Mouse (Mus musculus) ES-E14 (cell line): ENCODE measurements at regions not wholly inside any gene's neighbourhood (a gene's known extent, or its start where the extent isn't known, plus 50 kb on each side); places are given as distances from the start of the nearest gene placed in this dataset.

ENCODE experiments used
- DNase-seq: peaks from one replicate; pipeline ENCODE4 v3.0.0-alpha.2; 2013; ENCODE audit warnings: low read depth, low spot score
- H3K27ac ChIP-seq: 2 replicates; pipeline ENCODE4 v1.5.1; 2012; ENCODE audit warnings: low read depth, mild to moderate bottlenecking, low read length, moderate library complexity, mixed read lengths; ENCODE audit not compliant: poor library complexity, insufficient read depth, severe bottlenecking
- H3K36me3 ChIP-seq: 2 replicates; pipeline ENCODE4 v1.6.1; 2012; ENCODE audit warnings: mild to moderate bottlenecking, low read length, moderate library complexity, mixed read lengths; ENCODE audit not compliant: control insufficient read depth, poor library complexity, insufficient read depth, severe bottlenecking
- H3K4me1 ChIP-seq, 2 experiments: fragments of 150-350 bp in 1 of 2; sonication (generic) in 1 of 2; 2 replicates each; pipeline ENCODE4 v1.6.1; 2012; ENCODE audit warnings: low read length in 2 of 2, mild to moderate bottlenecking in 1 of 2, mixed read lengths in 1 of 2; ENCODE audit not compliant: control insufficient read depth in 2 of 2, insufficient read depth in 2 of 2, poor library complexity in 1 of 2
- H3K4me3 ChIP-seq, 2 experiments: fragments of 150-350 bp in 1 of 2; sonication (generic) in 1 of 2; 2 replicates each; pipeline ENCODE4 v1.5.1; 2012; ENCODE audit warnings: low read length in 2 of 2, low read depth in 1 of 2, mild to moderate bottlenecking in 1 of 2, mixed read lengths in 1 of 2; ENCODE audit not compliant: insufficient read depth in 1 of 2, poor library complexity in 1 of 2, severe bottlenecking in 1 of 2
- H3K9ac ChIP-seq: 2 replicates; pipeline ENCODE4 v1.6.1; 2012; ENCODE audit warnings: low read depth, mild to moderate bottlenecking, low read length, mixed read lengths; ENCODE audit not compliant: poor library complexity, insufficient read depth, severe bottlenecking
- H3K9me3 ChIP-seq: fragments of 150-350 bp; sonication (generic); 2 replicates; pipeline ENCODE4 v1.6.1; 2012; ENCODE audit warnings: low read depth, mild to moderate bottlenecking, low read length; ENCODE audit not compliant: control insufficient read depth, insufficient read depth
- CHD2 ChIP-seq: IDR thresholded peaks from 2 replicates; pipeline ENCODE4 v1.6.1; 2014; ENCODE audit warnings: mild to moderate bottlenecking, low read depth, low read length, inconsistent platforms
- HCFC1 ChIP-seq: IDR thresholded peaks from 2 replicates; pipeline ENCODE4 v1.6.1; 2012; ENCODE audit warnings: low read length, inconsistent platforms, borderline replicate concordance; ENCODE audit not compliant: insufficient read depth
- MAFK ChIP-seq: IDR thresholded peaks from 2 replicates; pipeline ENCODE4 v1.6.1; 2014; ENCODE audit warnings: mild to moderate bottlenecking, low read depth, low read length, inconsistent platforms; ENCODE audit not compliant: insufficient read depth
- ZC3H11A ChIP-seq: IDR thresholded peaks from 2 replicates; pipeline ENCODE4 v1.6.1; 2012; ENCODE audit warnings: low read depth, mild to moderate bottlenecking, inconsistent platforms, low read length, borderline replicate concordance
- ZNF384 ChIP-seq: IDR thresholded peaks from 2 replicates; pipeline ENCODE4 v1.6.1; 2012; ENCODE audit warnings: low read depth, low read length, inconsistent platforms
- in situ Hi-C, 2 experiments: fragments of 600-800 bp; cut with MboI; formaldehyde crosslinking; loops; one replicate each; pipeline ENCODE4 v1.15.1; 2025; ENCODE audit warnings: low sequenced_read_pairs in 2 of 2, inconsistent platforms in 1 of 2; ENCODE audit not compliant: unreplicated experiment in 2 of 2

- no peak for DNase-seq
- H3K36me3 ChIP-seq: no peaks in the 10 kb centered on the region
- H3K9ac ChIP-seq: no peak overlapping the region
- H3K4me1 ChIP-seq: peaks cover 0 to 13% of the 10 kb centered on the region in 2 experiments; a peak in 1 of 4 replicates
- TF ChIP-seq HCFC1: no peak
- TF ChIP-seq ZC3H11A: no peak
- TF ChIP-seq CHD2: no peak
- no peak for TF ChIP-seq MAFK
- no peak for TF ChIP-seq ZNF384
- in situ Hi-C loops: no loop called here
- H3K27ac ChIP-seq: no peak overlapping the region
- H3K4me3 ChIP-seq: no peak overlapping the region; a peak in 1 of 4 replicates
- no peaks in the 10 kb centered on the region for H3K9me3 ChIP-seq
Measured at GRCm38 (mm10) chr1:91611281-91611680, 70.9 kb downstream of the Asb1 start.

GRCm38 (mm10) chr1:91611694-91612093 lies 71.3 kb downstream of the Asb1 start:
- TF ChIP-seq HCFC1 (no peak), ZC3H11A (no peak), ZNF384 (no peak), MAFK (no peak)
- H3K9me3 ChIP-seq: no peaks in the 10 kb centered on the region
- no peak overlapping the region for H3K27ac ChIP-seq
- H3K4me1 ChIP-seq: peaks cover 0 to 13% of the 10 kb centered on the region in 2 experiments; a peak in 1 of 4 replicates
- in situ Hi-C loops: no loop called here
- no peak overlapping the region for H3K9ac ChIP-seq
- H3K4me3 ChIP-seq: no peak overlapping the region; a peak in 1 of 4 replicates
- no peak for DNase-seq
- H3K36me3 ChIP-seq: no peaks in the 10 kb centered on the region

GRCm38 (mm10) chr1:91612912-91613311 lies 72.6 kb downstream of the Asb1 start:
- TF ChIP-seq CHD2 (no peak), HCFC1 (no peak), MAFK (no peak), ZC3H11A (no peak), ZNF384 (no peak)
- Histone ChIP-seq H3K36me3 (no peaks in the 10 kb centered on the region), H3K27ac (no peak overlapping the region), H3K9ac (no peak overlapping the region), H3K4me3 (no peak overlapping the region), H3K4me1 (peaks cover 0 to 11% of the 10 kb centered on the region in 2 experiments; a peak in 1 of 4 replicates), H3K9me3 (no peaks in the 10 kb centered on the region)
- in situ Hi-C loops: no loop called here
- DNase-seq: no peak

GRCm38 (mm10) chr1:91615396-91615795 lies 75.1 kb downstream of the Asb1 start:
- Histone ChIP-seq H3K4me3 (no peak overlapping the region), H3K4me1 (peaks cover 0 to 10% of the 10 kb centered on the region in 2 experiments; a peak in 1 of 4 replicates), H3K27ac (no peak overlapping the region), H3K9ac (no peak overlapping the region), H3K36me3 (no peaks in the 10 kb centered on the region), H3K9me3 (no peaks in the 10 kb centered on the region)
- in situ Hi-C loops: no loop called here
- DNase-seq: no peak
- no peak for TF ChIP-seq HCFC1
- TF ChIP-seq ZNF384: no peak
- no peak for TF ChIP-seq MAFK
- no peak for TF ChIP-seq CHD2
- TF ChIP-seq ZC3H11A: no peak
